Mouse (Mus musculus) CD4-positive, CD25-positive, alpha-beta regulatory T cell, adult 2 months (primary cell): ENCODE measurements around the gene Hist1h4k.

Experiments
- DNase-seq: peaks from one replicate; pipeline ENCODE4 v3.0.0-alpha.2; 2012; ENCODE audit warnings: low read depth, low spot score

The Hist1h4k gene

GRCm38 (mm10) chr13:21755707-21756106, 5.4 kb upstream of the Hist1h4k start:
- DNase-seq, result no peak

DNA sequence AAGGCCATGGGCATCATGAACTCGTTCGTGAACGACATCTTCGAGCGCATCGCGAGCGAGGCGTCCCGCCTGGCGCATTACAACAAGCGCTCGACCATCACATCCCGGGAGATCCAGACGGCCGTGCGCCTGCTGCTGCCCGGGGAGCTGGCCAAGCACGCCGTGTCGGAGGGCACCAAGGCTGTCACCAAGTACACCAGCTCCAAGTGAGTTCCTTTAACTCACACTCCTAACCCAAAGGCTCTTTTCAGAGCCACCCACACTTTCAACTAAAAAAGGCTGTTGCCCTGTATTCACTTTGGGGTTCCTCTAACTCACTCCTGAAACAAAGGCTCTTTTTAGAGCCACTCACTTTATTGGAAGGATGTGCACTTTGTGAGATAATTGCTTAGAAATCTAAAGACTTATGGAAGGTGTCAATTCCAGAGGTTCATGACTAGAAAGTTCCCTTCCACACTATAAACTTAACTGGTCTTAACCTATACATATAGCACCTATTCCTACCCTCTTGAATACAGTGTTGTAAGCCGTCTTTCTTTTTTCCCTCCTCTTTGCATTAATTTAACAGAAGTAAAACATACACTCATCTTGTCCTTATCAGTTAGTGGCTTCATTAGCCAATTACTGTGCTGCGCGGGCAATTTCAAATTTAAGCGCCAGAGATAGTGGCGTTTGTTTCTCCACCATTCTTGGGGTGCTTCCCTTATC, 4.1 kb upstream of the Hist1h4k start:
- peak; percentile 64 for DNase-seq

DNA sequence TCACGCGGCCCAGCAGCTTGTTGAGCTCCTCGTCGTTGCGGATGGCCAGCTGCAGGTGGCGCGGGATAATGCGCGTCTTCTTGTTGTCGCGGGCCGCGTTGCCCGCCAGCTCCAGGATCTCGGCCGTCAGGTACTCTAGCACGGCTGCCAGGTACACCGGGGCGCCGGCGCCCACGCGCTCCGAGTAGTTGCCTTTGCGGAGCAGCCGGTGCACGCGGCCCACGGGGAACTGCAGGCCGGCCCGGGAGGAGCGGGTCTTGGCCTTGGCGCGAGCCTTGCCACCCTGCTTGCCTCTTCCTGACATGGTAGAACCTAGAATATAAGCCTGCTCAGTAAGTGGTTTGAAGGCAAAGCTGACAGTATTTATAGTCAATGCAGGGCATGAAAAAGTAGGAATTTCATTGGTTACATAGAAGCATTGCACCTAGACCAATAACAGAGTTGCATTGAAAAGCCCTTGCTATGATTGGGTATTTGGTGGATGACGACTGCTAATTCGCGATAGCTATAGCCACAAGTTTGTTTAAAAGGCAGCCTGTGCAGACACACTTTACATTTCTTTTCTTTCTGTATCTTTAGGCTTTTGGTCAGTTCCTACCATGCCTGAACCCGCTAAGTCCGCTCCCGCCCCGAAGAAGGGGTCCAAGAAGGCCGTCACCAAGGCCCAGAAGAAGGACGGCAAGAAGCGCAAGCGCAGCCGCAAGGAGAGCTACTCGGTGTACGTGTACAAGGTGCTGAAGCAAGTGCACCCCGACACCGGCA, 3.4 kb upstream of the Hist1h4k start, which contains the start of the genes Hist1h2ak and Hist1h2bn:
TSS of gene Hist1h2ak (minus strand) at position 304 of the 762 bp plus-strand sequence.
TSS of gene Hist1h2bn (plus strand) at position 600 of the 762 bp plus-strand sequence.
- DNase-seq, result peak; percentile 90

GRCm38 (mm10) chr13:21753051-21753523, 2.8 kb upstream of the Hist1h4k start:
- no peak for DNase-seq

DNA sequence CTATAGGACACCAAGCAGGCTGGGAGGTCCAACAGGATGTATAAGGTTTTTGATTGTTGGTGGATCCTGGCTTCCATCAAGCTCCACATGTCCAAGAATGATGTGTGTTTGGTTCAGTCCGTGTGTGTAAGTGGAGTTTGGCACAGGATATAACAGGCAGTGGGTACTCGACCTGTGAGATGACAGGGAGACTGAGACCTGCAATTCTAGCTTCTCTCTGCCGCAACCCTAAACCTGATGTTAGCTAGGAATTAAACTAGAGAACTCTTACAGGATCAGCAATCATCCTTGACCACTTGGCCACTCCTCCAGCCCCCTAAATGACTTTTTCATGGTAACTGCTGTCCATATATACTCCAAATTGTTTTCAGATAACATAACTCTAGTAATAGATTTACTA, 2.1 kb upstream of the Hist1h4k start:
- no peak for DNase-seq

GRCm38 (mm10) chr13:21751827-21752226, 1.5 kb upstream of the Hist1h4k start:
- no peak for DNase-seq

DNA sequence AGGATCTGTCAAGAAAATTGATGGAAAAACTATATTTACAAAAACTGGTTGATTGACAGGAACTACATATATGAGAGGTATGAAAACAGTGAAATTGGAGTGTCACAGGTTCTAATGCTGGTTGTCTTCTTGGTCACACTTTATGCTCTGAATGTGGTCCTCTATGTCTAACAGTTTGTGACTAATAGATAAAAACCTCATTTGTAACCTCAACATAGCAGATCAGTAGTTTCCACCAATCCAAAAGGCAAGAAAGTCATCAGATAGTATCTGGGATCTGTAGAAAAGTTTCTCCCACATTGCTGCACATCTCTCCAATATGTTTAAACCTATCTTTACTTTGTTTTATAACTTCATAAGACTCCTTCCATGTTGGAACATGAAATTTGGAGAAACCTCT, 1.1 kb upstream of the Hist1h4k start:
- no peak for DNase-seq

- peak; percentile 44 for DNase-seq
Observed at GRCm38 (mm10) chr13:21749387-21750158, 732 bp downstream of the Hist1h4k start.

DNA sequence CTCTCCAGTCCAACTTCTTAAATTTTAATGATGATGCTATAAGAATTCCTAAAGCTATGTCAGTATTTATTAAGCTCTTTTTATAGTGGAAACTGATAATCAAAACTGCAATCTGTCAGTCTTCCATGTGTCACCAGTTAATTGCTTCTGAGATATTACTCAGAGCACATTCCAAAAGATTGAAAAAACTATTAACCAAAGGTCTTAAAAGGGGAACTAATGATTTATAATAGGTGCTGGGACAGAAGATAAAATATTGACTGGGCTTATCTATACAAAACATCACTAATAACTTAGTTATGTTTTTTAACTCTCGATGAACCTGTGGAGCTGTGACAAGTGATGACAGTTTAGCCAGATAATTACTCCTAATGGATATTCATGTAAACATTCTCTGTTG, 5.3 kb downstream of the Hist1h4k start:
- no peak for DNase-seq

DNA sequence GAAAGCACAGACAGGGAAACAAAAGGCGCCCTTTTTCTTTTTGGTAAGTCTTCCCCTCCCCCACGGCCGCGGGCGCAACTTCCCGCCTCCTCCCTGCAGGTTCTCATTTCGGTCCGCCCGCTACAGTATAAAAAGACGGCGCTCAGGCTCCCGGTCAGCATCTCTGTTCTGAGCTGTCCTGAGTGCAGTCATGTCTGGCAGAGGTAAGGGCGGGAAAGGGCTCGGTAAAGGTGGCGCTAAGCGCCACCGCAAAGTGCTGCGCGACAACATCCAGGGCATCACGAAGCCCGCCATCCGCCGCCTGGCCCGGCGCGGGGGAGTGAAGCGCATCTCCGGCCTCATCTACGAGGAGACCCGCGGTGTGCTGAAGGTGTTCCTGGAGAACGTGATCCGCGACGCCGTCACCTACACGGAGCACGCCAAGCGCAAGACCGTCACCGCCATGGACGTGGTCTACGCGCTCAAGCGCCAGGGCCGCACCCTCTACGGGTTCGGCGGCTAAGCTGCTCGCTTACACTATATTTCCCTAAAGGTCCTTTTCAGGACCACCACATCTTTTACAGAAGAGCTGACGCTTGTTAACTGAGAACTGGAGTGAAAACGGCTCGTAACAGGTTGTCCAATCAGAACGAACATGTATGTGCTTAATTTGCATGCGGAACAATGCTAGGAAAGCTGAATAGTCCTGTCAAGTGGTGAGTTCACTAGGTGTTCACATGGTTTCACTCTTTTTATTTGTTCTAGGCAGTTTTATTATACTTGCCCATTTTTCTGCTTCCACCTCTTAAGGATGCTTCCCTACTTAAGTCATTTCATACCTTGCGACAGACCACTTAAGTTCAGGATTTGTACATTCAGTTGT, 15.2 kb downstream of the Hist1h4k start, which contains the start of gene Hist1h4j:
TSS of gene Hist1h4j (plus strand) at position 159 of the 862 bp plus-strand sequence.
- peak; percentile 80 for DNase-seq

DNA sequence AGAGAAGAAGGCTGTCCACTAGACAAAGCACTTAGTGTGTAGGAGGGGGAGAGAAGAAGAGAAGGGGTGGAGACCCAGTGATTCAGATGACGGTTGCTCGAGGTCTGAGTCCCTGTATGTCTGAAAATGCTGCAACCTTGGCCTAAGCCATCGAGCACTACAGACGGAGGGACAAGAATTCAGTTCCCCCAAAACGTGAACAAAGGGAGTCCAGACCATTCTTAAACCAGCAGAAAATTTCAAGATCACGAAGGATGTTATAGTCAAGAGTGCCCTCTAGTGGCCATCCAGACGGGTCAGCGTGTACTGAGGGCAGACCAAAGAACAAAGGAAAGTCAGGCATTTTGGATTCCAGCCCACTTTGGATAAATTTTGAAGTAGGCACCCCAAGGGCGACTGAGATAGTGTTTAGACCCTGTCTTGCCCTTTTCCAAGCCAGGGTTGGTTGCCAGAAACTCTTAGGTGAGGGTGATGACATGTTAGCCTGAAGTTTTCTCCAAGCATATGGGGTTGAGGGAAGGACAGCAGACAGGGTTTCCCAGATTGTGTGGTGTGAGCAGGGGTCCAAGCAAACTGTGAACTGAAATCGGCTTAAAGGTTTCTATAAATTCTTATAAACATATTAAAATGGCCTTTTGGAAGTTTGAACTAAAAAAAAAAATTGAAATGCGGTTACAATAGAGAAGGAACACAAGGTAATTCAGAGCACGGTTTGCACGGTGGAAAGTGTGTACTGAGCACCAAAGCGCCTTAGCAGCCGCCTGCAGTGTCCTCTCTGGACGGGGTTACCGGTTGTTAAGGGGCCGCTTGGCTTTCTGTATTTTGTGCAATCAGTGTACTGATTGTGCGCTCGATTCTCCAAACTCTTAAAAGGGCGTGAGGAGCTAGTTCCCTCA, 16.0 kb downstream of the Hist1h4k start:
- DNase-seq, result peak; percentile 86

DNA sequence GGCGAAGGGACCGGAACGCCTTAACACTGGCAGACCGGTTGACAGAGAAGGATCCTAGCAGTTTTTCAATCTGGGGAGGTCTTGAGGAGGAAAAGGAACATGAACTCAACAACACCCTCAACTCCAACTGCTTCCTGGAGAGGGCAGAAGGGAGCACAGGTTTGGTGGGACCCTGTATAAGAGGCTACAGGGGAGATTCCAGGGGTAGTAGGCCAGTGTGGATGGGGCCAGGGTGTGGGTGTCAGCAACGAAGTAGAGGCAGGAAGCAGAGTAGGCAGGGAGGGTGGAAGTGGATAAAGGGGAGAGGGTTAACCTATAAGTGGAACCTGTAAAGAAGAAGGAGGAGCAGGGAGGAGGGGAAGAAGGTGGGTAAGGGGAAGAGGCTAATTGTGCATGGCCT, 16.8 kb downstream of the Hist1h4k start:
- peak; percentile 20 for DNase-seq

DNA sequence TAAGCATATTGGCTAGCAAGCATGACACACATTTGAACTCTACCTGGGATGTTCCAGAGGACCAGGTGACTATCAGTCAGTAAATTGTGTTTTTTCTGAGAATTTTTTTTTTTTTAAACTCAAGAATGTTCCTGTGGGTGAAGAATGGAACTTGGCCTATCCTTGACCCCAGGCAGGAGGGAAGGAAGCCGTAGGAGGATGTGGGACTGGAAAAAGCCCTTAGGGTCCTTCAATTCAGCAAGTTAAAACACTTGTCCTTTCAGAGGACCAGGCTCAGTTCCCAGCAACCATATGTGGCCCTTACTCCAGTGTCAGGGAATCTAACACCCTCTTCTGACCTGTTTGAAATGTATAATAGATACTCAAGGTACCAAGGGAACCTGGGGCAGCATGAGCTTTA, 20.8 kb downstream of the Hist1h4k start:
- DNase-seq, result no peak

- DNase-seq, result no peak
Observed at GRCm38 (mm10) chr13:21727948-21728572, 22.2 kb downstream of the Hist1h4k start.

- peak; percentile 32 for DNase-seq
Observed at GRCm38 (mm10) chr13:21722993-21723836, 27.1 kb downstream of the Hist1h4k start.

- DNase-seq, result no peak
Observed at GRCm38 (mm10) chr13:21722373-21722925, 27.9 kb downstream of the Hist1h4k start.

- peak; percentile 87 for DNase-seq
Observed at GRCm38 (mm10) chr13:21721757-21722372, 28.4 kb downstream of the Hist1h4k start, which contains the start of gene Hist1h2bm. Gene Hist1h2bm (plus strand): TSS chr13:21722044.
